Mouse (Mus musculus) midbrain, embryonic 14.5 days (tissue): ENCODE measurements at regions not wholly inside any gene's neighbourhood (a gene's known extent, or its start where the extent isn't known, plus 50 kb on each side); places are given as distances from the start of the nearest gene placed in this dataset.

Source experiments
- ATAC-seq: fragments of 200-750 bp; cut with Nextera tagmentation; 2 replicates; pipeline ENCODE4 v1.8.0; 2017; ENCODE audit warnings: moderate number of reproducible peaks, moderate library complexity; ENCODE audit not compliant: low FRiP score, low TSS enrichment
- DNase-seq: peaks from one replicate; pipeline ENCODE4 v3.0.0-alpha.2; 2015
- H3K27ac ChIP-seq: fragments of 300-500 bp; sonication (generic); replicated peaks from 2 replicates; pipeline ENCODE4 v1.5.1; 2014; ENCODE audit warnings: mild to moderate bottlenecking, low read depth, low read length, moderate library complexity
- H3K27me3 ChIP-seq: fragments of 300-500 bp; sonication (generic); 2 replicates; pipeline ENCODE4 v1.6.1; 2014; ENCODE audit warnings: low read length, control low read depth, mixed read lengths; ENCODE audit not compliant: control insufficient read depth, insufficient read depth
- H3K36me3 ChIP-seq: fragments of 300-500 bp; sonication (generic); 2 replicates; pipeline ENCODE4 v1.6.1; 2014; ENCODE audit warnings: low read length, control low read depth; ENCODE audit not compliant: control insufficient read depth, insufficient read depth
- H3K4me1 ChIP-seq: fragments of 300-500 bp; sonication (generic); 2 replicates; pipeline ENCODE4 v1.6.1; 2014; ENCODE audit warnings: mild to moderate bottlenecking, antibody characterized with exemption, low read length, control low read depth; ENCODE audit not compliant: control insufficient read depth, insufficient read depth
- H3K4me2 ChIP-seq: fragments of 300-500 bp; sonication (generic); 2 replicates; pipeline ENCODE4 v1.6.1; 2014; ENCODE audit warnings: mild to moderate bottlenecking, low read length, moderate library complexity
- H3K4me3 ChIP-seq: fragments of 300-500 bp; sonication (generic); replicated peaks from 2 replicates; pipeline ENCODE4 v1.5.1; 2014; ENCODE audit warnings: low read depth, low read length
- H3K9ac ChIP-seq: fragments of 300-500 bp; sonication (generic); replicated peaks from 2 replicates; pipeline ENCODE4 v1.6.1; 2014; ENCODE audit warnings: mild to moderate bottlenecking, low read length, moderate library complexity
- H3K9me3 ChIP-seq: fragments of 300-500 bp; sonication (generic); 2 replicates; pipeline ENCODE4 v1.6.1; 2016; ENCODE audit warnings: low read length, control low read depth, mixed read lengths; ENCODE audit not compliant: control insufficient read depth
- WGBS: fragments of 180-500 bp; shearing (Covaris S2); extraction: QIAGEN DNeasy Blood & Tissue Kit; methylation state at CpG from one replicate; pipeline ENCODE4 v1.1.7; 2014; 5-methylcytosine and 5-hydroxymethylcytosine counted together

GRCm38 (mm10) chr13:101233843-101234281 is 400.6 kb upstream of the Slc30a5 start:
- H3K27ac ChIP-seq: 0 out of 2 replicates have a peak overlapping the region, but pooled peaks have one; percentile 23
- H3K9ac ChIP-seq: no peak overlapping the region
- H3K36me3 ChIP-seq: no peaks in the 10 kb centered on the region
- DNase-seq: peak; percentile 45
- H3K4me1 ChIP-seq: peaks cover 15% of the 10 kb centered on the region
- peak overlapping the region; percentile 32 for H3K4me2 ChIP-seq
- H3K27me3 ChIP-seq: no peaks in the 10 kb centered on the region
- 22% methylated on average over 5 of the region's 5 CpGs for WGBS
- no peak overlapping the region for H3K4me3 ChIP-seq
- peak; percentile 57 for ATAC-seq
- no peaks in the 10 kb centered on the region for H3K9me3 ChIP-seq

- Histone ChIP-seq H3K27ac (peak overlapping the region; percentile 23; the same call in 1 of the 2 replicates), H3K36me3 (no peaks in the 10 kb centered on the region), H3K4me1 (peaks cover 15% of the 10 kb centered on the region), H3K4me2 (peak overlapping the region; percentile 32; the same call in 1 of the 2 replicates), H3K4me3 (no peak overlapping the region), H3K27me3 (no peaks in the 10 kb centered on the region), H3K9ac (no peak overlapping the region), H3K9me3 (no peaks in the 10 kb centered on the region)
- peak; percentile 79 for DNase-seq
- 16% methylated on average over 8 of the region's 8 CpGs for WGBS
- peak; percentile 78 for ATAC-seq
These were observed 400.1 kb upstream of the Slc30a5 start for GRCm38 (mm10) chr13:101233181-101233842.

- WGBS: 87% methylated on average over 4 of the region's 4 CpGs
- peaks cover 15% of the 10 kb centered on the region for H3K4me1 ChIP-seq
- no peak overlapping the region for H3K9ac ChIP-seq
- no peak overlapping the region for H3K27ac ChIP-seq
- H3K9me3 ChIP-seq: no peaks in the 10 kb centered on the region
- H3K4me3 ChIP-seq: no peak overlapping the region
- no peaks in the 10 kb centered on the region for H3K27me3 ChIP-seq
- DNase-seq (no peak), ATAC-seq (no peak)
- no peaks in the 10 kb centered on the region for H3K36me3 ChIP-seq
- no peak overlapping the region for H3K4me2 ChIP-seq
These were observed 396.6 kb upstream of the Slc30a5 start for GRCm38 (mm10) chr13:101229861-101230260.

GRCm38 (mm10) chr13:101225366-101225765 is 392.1 kb upstream of the Slc30a5 start:
- Histone ChIP-seq H3K27me3 (no peaks in the 10 kb centered on the region), H3K9ac (no peak overlapping the region), H3K4me2 (no peak overlapping the region), H3K4me3 (no peak overlapping the region), H3K4me1 (no peaks in the 10 kb centered on the region), H3K27ac (no peak overlapping the region), H3K9me3 (no peaks in the 10 kb centered on the region), H3K36me3 (no peaks in the 10 kb centered on the region)
- 82% methylated on average over 2 of the region's 2 CpGs for WGBS
- DNase-seq (no peak), ATAC-seq (no peak)

GRCm38 (mm10) chr13:101221331-101222043 is 388.3 kb upstream of the Slc30a5 start:
- ATAC-seq: no peak
- H3K4me3 ChIP-seq: no peak overlapping the region
- H3K9me3 ChIP-seq: no peaks in the 10 kb centered on the region
- H3K27me3 ChIP-seq: no peaks in the 10 kb centered on the region
- no peak for DNase-seq
- no peak overlapping the region for H3K9ac ChIP-seq
- H3K4me2 ChIP-seq: no peak overlapping the region
- no peak overlapping the region for H3K27ac ChIP-seq
- no peaks in the 10 kb centered on the region for H3K36me3 ChIP-seq
- H3K4me1 ChIP-seq: no peaks in the 10 kb centered on the region
- 64% methylated on average over 7 of the region's 7 CpGs for WGBS

GRCm38 (mm10) chr13:101219568-101219967 is 386.3 kb upstream of the Slc30a5 start:
- H3K9me3 ChIP-seq: no peaks in the 10 kb centered on the region
- H3K4me1 ChIP-seq: no peaks in the 10 kb centered on the region
- H3K36me3 ChIP-seq: no peaks in the 10 kb centered on the region
- no peak overlapping the region for H3K9ac ChIP-seq
- no peak for DNase-seq
- no peak for ATAC-seq
- no peaks in the 10 kb centered on the region for H3K27me3 ChIP-seq
- WGBS: 90% methylated on average over 5 of the region's 5 CpGs
- no peak overlapping the region for H3K27ac ChIP-seq
- H3K4me3 ChIP-seq: no peak overlapping the region
- no peak overlapping the region for H3K4me2 ChIP-seq

- Histone ChIP-seq H3K27ac (no peak overlapping the region), H3K9ac (no peak overlapping the region), H3K4me3 (no peak overlapping the region), H3K4me2 (no peak overlapping the region), H3K36me3 (no peaks in the 10 kb centered on the region), H3K4me1 (peaks cover 11% of the 10 kb centered on the region; the same call in 1 of the 2 replicates), H3K9me3 (no peaks in the 10 kb centered on the region), H3K27me3 (no peaks in the 10 kb centered on the region)
- ATAC-seq (no peak), DNase-seq (peak; percentile 59)
- WGBS: 76% methylated on average over 8 of the region's 8 CpGs
These were observed 383.8 kb upstream of the Slc30a5 start for GRCm38 (mm10) chr13:101216897-101217480.

GRCm38 (mm10) chr13:101216421-101216820 is 383.2 kb upstream of the Slc30a5 start:
- Histone ChIP-seq H3K27me3 (no peaks in the 10 kb centered on the region), H3K27ac (no peak overlapping the region), H3K4me2 (no peak overlapping the region), H3K9me3 (no peaks in the 10 kb centered on the region), H3K4me3 (no peak overlapping the region), H3K9ac (no peak overlapping the region), H3K36me3 (no peaks in the 10 kb centered on the region), H3K4me1 (peaks cover 11% of the 10 kb centered on the region; the same call in 1 of the 2 replicates)
- WGBS: 85% methylated on average over 4 of the region's 4 CpGs
- DNase-seq: no peak
- ATAC-seq: no peak
